Mouse (Mus musculus): Measurements from ENCODE around the gene Gm7971. TPM values are rescaled to one million over a fixed set of nuclear protein-coding genes. Genes with fewer than 3 reads are reported as not detected.

The Gm7971 gene
- polyA plus RNA-seq (2014; fragmentation: Illumina TruSeq; extraction: RNeasy Lipid Tissue Mini Kit (QIAGEN cat#74804); ENCODE audit: low read depth, low replicate concordance), result not detected

GRCm38 (mm10) chr5:95594775-95595174 lies at the start of gene Gm7971:
Gene Gm7971, minus strand, starts transcription at chr5:95594875.

Other genes with a start within 250 kb of the Gm7971 start
- not detected for gene D5Ertd577e, start 138.1 kb downstream of the Gm7971 start, polyA plus RNA-seq (2014; fragmentation: Illumina TruSeq; extraction: RNeasy Lipid Tissue Mini Kit (QIAGEN cat#74804); ENCODE audit: low read depth, low replicate concordance)
- not detected for gene Gm3286, start 84.1 kb downstream of the Gm7971 start, polyA plus RNA-seq (2014; fragmentation: Illumina TruSeq; extraction: RNeasy Lipid Tissue Mini Kit (QIAGEN cat#74804); ENCODE audit: low read depth, low replicate concordance)
- not detected for gene Gm7978, start 141.3 kb upstream of the Gm7971 start, polyA plus RNA-seq (2014; fragmentation: Illumina TruSeq; extraction: RNeasy Lipid Tissue Mini Kit (QIAGEN cat#74804); ENCODE audit: low read depth, low replicate concordance)
- gene Gm7982, start 147.1 kb upstream of the Gm7971 start, polyA plus RNA-seq (2014; fragmentation: Illumina TruSeq; extraction: RNeasy Lipid Tissue Mini Kit (QIAGEN cat#74804); ENCODE audit: low read depth, low replicate concordance), result not detected
- gene E330014E10Rik, start 181.1 kb upstream of the Gm7971 start, polyA plus RNA-seq (2014; fragmentation: Illumina TruSeq; extraction: RNeasy Lipid Tissue Mini Kit (QIAGEN cat#74804); ENCODE audit: low read depth, low replicate concordance), result not detected

Data from sigmoid colon, adult 10 weeks (tissue).